Mouse (Mus musculus) limb, embryonic 10.5 days (tissue): ENCODE results near the gene Sds. TPM values are rescaled to one million over a fixed set of nuclear protein-coding genes. Genes with fewer than 3 reads are reported as not detected.

Experiments used
- DNase-seq: peaks from one replicate; pipeline ENCODE4 v3.0.0-alpha.2; 2017; ENCODE audit warnings: low spot score
- H3K27ac ChIP-seq: fragments of 300-500 bp; sonication (generic); 2 replicates; pipeline ENCODE4 v1.5.1; 2016; ENCODE audit warnings: mild to moderate bottlenecking
- H3K27me3 ChIP-seq: fragments of 300-500 bp; sonication (generic); 2 replicates; pipeline ENCODE4 v1.6.1; 2016; ENCODE audit warnings: low read depth, mild to moderate bottlenecking; ENCODE audit not compliant: poor library complexity, severe bottlenecking
- H3K36me3 ChIP-seq: fragments of 300-500 bp; sonication (generic); 2 replicates; pipeline ENCODE4 v1.6.1; 2016; ENCODE audit warnings: mild to moderate bottlenecking, moderate library complexity
- H3K4me1 ChIP-seq: fragments of 300-500 bp; sonication (generic); 2 replicates; pipeline ENCODE4 v1.6.1; 2016
- H3K4me3 ChIP-seq: fragments of 300-500 bp; sonication (generic); 2 replicates; pipeline ENCODE4 v1.5.1; 2016; ENCODE audit warnings: mild to moderate bottlenecking, moderate library complexity
- H3K9me3 ChIP-seq: fragments of 300-500 bp; sonication (generic); replicated peaks from 2 replicates; pipeline ENCODE4 v1.6.1; 2016; ENCODE audit warnings: mild to moderate bottlenecking
- WGBS: fragments of 180-500 bp; shearing (Covaris S2); methylation state at CpG from one replicate; pipeline ENCODE4 v1.1.7; 2016; 5-methylcytosine and 5-hydroxymethylcytosine counted together
- polyA plus RNA-seq: library from polyadenylated mRNA; unstranded; fragments of >200 nt; fragmentation: Nextera tagmentation; extraction: Ambion mirVana; gene quantifications from 2 replicates; pipeline ENCODE4 v1.2.1, GENCODE M21; 2016

Sds gene
- polyA plus RNA-seq = not detected in 2 replicates

DNA sequence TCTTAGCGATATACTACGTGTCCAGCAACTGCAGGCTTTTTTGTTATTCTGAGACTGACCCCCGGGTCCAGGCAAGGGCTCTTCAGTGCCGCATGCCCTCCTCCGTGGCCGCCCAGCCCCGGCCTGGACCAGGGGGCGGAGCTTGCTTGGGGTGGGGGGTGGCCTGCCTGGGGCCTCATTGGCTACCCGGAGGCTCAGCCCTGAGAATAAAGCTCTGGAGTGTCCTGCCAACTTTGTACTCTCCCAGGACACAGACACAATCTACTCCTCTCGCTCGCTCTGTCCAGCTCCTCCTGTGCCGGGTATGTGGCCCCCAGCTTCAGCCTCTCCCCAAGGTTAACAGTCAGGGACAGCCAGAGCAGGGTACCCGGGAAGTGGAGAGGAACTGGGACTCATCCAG, at the start of gene Sds:
TSS of gene Sds (plus strand) at position 231 of the 400 bp plus-strand sequence.
- H3K27me3 ChIP-seq = peaks cover 15% of the 10 kb centered on the region
- H3K27ac ChIP-seq = no peak within 1 kb of the TSS
- peak within 1 kb of the TSS; percentile 14; the same call in 1 of the 2 replicates for H3K4me3 ChIP-seq
- no peaks in the 10 kb centered on the region for H3K9me3 ChIP-seq
- WGBS = 16% methylated on average over 13 of the region's 13 CpGs
- H3K36me3 ChIP-seq = no peaks in the 10 kb centered on the region
- DNase-seq = no peak
- H3K4me1 ChIP-seq = peaks cover 17% of the 10 kb centered on the region

DNA sequence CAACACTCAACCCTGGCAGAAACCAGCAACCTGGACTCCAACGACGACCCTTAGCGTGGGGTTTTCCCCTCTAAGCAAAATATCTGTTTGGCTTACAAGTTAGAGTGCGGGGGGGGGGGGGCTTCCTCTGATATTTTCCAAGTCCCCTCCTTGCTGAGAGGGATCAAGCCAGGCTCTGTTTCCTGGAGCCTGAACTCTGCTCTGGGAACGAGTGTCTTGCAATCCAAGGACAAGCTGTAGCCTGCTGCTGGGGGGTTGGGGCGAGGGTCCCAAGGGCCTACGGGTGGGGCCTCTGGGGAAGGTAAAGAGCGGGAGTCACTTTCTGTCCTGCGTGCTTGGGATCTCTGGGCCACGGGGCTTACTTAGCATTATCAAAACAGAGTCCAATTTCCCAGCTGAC, 49.8 kb upstream of the Sds start:
- WGBS = under 1% methylated on average over 10 of the region's 10 CpGs
- peaks cover 6% of the 10 kb centered on the region; the same call in 1 of the 2 replicates for H3K4me1 ChIP-seq
- no peak overlapping the region for H3K27ac ChIP-seq

DNA sequence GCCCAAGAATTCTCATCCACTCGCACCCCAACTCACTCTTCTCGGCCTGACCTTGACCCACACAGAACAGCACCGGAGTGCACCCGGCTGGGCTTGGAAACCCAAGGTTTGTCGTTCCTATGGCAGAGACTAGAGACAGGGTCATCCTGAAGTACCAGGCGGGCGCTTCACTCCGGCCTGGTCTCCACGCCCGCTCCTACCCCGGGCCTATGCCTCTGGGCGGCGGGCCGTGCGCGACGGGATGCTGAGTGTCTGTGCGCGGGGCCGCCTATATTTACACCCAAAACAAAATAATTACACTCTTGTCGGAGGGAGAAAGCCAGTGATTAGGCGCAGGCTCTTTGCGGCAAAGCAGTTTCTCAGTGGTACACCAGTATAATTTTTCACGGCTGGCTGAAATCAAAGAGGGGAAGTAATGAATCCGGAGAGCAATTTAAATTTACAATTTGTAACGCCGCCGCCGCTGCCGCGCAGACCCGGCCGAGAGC, 48.8 kb upstream of the Sds start:
- peaks cover 100% of the 10 kb centered on the region for H3K27me3 ChIP-seq
- under 1% methylated on average over 33 of the region's 33 CpGs for WGBS
- H3K4me3 ChIP-seq = peak overlapping the region; percentile 18
- no peaks in the 10 kb centered on the region for H3K36me3 ChIP-seq
- no peaks in the 10 kb centered on the region for H3K9me3 ChIP-seq
- DNase-seq = no peak
- peaks cover 12% of the 10 kb centered on the region; the same call in 1 of the 2 replicates for H3K4me1 ChIP-seq
- no peak overlapping the region for H3K27ac ChIP-seq

More for the DNA sequence above, 49.8 kb upstream of the Sds start:
- DNase-seq = no peak
- H3K27me3 ChIP-seq = peaks cover 100% of the 10 kb centered on the region
- no peaks in the 10 kb centered on the region for H3K9me3 ChIP-seq
- no peaks in the 10 kb centered on the region for H3K36me3 ChIP-seq
- H3K4me3 ChIP-seq = no peak overlapping the region

- no peak overlapping the region for H3K4me3 ChIP-seq
- no peaks in the 10 kb centered on the region for H3K36me3 ChIP-seq
- H3K27ac ChIP-seq = no peak overlapping the region
- WGBS = 2% methylated on average over 21 of the region's 21 CpGs
- peaks cover 100% of the 10 kb centered on the region for H3K27me3 ChIP-seq
- no peaks in the 10 kb centered on the region for H3K9me3 ChIP-seq
- DNase-seq = peak; percentile 38
- peaks cover 12% of the 10 kb centered on the region; the same call in 1 of the 2 replicates for H3K4me1 ChIP-seq
Observed at GRCm38 (mm10) chr5:120428189-120428838, 48.0 kb upstream of the Sds start.

GRCm38 (mm10) chr5:120428990-120429389, 47.3 kb upstream of the Sds start:
- H3K4me3 ChIP-seq = no peak overlapping the region
- no peak overlapping the region for H3K27ac ChIP-seq
- H3K4me1 ChIP-seq = peaks cover 12% of the 10 kb centered on the region; the same call in 1 of the 2 replicates
- peak; percentile 41 for DNase-seq
- 2% methylated on average over 5 of the region's 6 CpGs for WGBS
- peaks cover 100% of the 10 kb centered on the region for H3K27me3 ChIP-seq
- H3K36me3 ChIP-seq = no peaks in the 10 kb centered on the region
- no peaks in the 10 kb centered on the region for H3K9me3 ChIP-seq

GRCm38 (mm10) chr5:120429692-120430091, 46.6 kb upstream of the Sds start:
- Histone ChIP-seq H3K4me1 (peaks cover 12% of the 10 kb centered on the region; the same call in 1 of the 2 replicates), H3K36me3 (no peaks in the 10 kb centered on the region), H3K9me3 (no peaks in the 10 kb centered on the region), H3K4me3 (no peak overlapping the region), H3K27ac (no peak overlapping the region), H3K27me3 (peaks cover 100% of the 10 kb centered on the region)
- DNase-seq = no peak
- 6% methylated on average over 6 of the region's 6 CpGs for WGBS

- H3K27me3 ChIP-seq = peaks cover 100% of the 10 kb centered on the region
- DNase-seq = peak; percentile 62
- H3K4me3 ChIP-seq = no peak overlapping the region
- H3K4me1 ChIP-seq = peaks cover 20% of the 10 kb centered on the region
- H3K27ac ChIP-seq = no peak overlapping the region
- H3K36me3 ChIP-seq = no peaks in the 10 kb centered on the region
- H3K9me3 ChIP-seq = no peaks in the 10 kb centered on the region
- under 1% methylated on average over 30 of the region's 30 CpGs for WGBS
Observed at GRCm38 (mm10) chr5:120431001-120431583, 45.2 kb upstream of the Sds start.

DNA sequence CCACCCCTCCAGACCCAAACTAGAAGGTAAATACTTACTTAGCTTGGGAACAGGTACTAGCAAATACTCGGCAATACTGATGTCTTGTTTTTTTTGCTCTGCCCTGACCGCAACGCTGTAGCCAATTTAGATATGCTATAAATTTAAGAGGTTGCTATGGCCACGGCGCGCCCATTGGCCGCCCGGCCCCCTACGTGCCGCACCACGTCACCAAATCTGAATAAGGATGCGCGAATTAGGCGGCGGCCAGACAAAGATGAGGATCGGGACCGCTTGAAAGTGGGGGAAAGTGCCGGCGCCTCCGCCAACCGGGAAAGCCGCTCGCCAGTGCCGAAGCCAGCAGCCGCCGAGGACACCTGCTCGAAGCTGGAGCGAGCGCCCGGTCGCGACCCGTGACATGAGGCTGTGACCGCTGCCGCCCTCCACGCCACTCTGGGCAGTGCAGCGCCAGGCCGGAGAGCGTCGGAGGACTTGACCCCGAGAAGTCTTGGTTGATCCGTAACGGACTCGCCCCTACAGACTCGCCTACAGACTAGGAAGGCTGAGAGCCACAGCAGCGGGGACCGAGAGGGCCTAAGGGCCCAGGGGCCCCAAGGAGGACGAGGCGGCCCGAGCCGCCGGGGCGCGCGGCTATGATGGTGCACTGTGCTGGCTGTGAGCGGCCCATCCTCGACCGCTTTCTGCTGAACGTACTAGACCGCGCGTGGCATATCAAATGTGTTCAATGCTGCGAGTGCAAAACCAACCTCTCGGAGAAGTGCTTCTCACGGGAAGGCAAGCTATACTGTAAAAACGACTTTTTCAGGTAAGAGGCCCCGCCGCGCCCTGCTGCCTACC, 44.5 kb upstream of the Sds start, which contains the start of gene Lhx5:
TSS of gene Lhx5 (plus strand) at position 51 of the 837 bp plus-strand sequence.
- Histone ChIP-seq H3K36me3 (no peaks in the 10 kb centered on the region), H3K4me1 (peaks cover 26% of the 10 kb centered on the region), H3K27ac (no peak within 1 kb of the TSS), H3K9me3 (no peaks in the 10 kb centered on the region), H3K4me3 (peak within 1 kb of the TSS; percentile 29; the same call in 1 of the 2 replicates), H3K27me3 (peaks cover 100% of the 10 kb centered on the region)
- under 1% methylated on average over 69 of the region's 69 CpGs for WGBS
- peak; percentile 62 for DNase-seq

DNA sequence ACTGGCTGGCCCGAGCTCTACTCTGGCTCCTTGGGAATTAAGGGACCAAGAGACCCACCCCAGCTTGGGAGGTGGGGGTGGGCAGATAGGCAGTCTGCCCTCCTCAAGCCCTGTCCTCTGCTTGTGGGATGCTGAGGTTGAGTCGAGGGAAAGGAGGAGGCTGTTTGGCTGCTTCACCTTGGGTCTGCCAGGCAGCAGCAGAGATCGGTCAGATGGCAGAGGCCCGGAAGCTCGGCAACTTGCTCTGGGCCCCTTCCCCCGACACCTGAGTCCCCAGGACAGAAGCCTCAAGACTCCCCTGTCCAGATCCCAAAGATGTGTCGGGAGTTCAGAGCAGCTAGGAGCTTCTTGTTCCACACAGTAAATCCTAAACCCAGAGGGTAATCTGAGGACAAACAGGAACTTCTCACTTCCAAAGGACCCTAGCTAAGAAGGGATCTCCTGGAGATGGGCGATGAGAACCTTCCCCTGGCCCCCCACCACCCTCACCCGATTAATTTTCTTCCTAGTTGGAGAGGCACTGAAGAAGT, 43.8 kb upstream of the Sds start:
- Histone ChIP-seq H3K4me1 (peaks cover 27% of the 10 kb centered on the region), H3K27me3 (peaks cover 100% of the 10 kb centered on the region), H3K9me3 (no peaks in the 10 kb centered on the region), H3K36me3 (no peaks in the 10 kb centered on the region), H3K4me3 (no peak overlapping the region), H3K27ac (no peak overlapping the region)
- 2% methylated on average over 9 of the region's 9 CpGs for WGBS
- DNase-seq = peak; percentile 58

GRCm38 (mm10) chr5:120433135-120433760, 43.1 kb upstream of the Sds start:
- WGBS = 1% methylated on average over 13 of the region's 13 CpGs
- Histone ChIP-seq H3K27ac (no peak overlapping the region), H3K27me3 (peaks cover 100% of the 10 kb centered on the region), H3K36me3 (no peaks in the 10 kb centered on the region), H3K9me3 (no peaks in the 10 kb centered on the region), H3K4me3 (no peak overlapping the region), H3K4me1 (peaks cover 28% of the 10 kb centered on the region)
- DNase-seq = peak; percentile 48

DNA sequence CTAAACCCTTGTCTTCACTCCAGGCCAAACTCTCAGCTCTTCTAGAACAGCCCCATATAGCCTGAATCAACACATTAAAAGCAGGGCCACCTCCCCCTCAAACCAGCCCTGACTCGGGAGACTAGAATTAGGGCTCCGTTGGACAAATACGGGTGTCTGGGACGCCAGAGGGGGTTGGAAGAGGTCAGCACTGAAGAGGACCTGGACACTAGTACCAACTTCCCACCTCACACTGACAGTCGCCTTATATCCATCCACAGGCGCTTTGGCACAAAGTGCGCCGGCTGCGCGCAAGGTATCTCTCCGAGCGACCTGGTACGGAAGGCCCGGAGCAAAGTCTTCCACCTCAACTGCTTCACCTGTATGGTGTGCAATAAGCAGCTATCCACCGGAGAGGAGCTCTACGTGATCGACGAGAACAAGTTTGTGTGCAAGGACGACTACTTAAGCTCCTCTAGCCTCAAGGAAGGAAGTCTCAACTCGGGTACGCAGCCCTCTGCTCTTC, 42.0 kb upstream of the Sds start:
- peaks cover 33% of the 10 kb centered on the region for H3K4me1 ChIP-seq
- peaks cover 100% of the 10 kb centered on the region for H3K27me3 ChIP-seq
- H3K9me3 ChIP-seq = no peaks in the 10 kb centered on the region
- DNase-seq = peak; percentile 49
- H3K27ac ChIP-seq = no peak overlapping the region
- H3K4me3 ChIP-seq = no peak overlapping the region
- WGBS = 2% methylated on average over 21 of the region's 21 CpGs
- H3K36me3 ChIP-seq = no peaks in the 10 kb centered on the region
